Mouse (Mus musculus) cerebellum, adult 18-20 months (tissue): ENCODE results near the gene Gm20388.

Experiments
- DNase-seq, 2 experiments: peaks; one replicate each; pipeline ENCODE4 v3.0.0; 2021

The Gm20388 gene

DNA sequence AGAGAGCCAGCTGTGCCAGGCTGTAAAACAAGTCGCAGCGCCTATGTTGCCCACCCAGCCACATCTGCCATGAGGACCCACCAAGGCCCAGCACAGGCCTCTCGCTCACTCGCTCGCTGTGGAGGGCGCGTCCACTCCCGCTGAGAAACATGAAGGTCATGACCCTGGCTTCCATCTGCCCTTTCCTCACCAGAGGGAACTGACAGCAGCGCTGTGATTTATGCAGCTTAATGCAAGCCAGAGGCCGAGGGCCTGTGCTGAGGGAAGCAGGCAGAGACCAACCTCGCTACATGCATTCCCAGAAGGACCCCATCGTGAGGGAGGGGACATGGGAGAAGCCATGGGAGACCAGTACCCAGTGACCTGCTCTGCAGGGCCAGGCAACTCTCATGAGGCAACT is 1029.6 kb downstream of the Gm20388 start:
- no peak for DNase-seq

DNA sequence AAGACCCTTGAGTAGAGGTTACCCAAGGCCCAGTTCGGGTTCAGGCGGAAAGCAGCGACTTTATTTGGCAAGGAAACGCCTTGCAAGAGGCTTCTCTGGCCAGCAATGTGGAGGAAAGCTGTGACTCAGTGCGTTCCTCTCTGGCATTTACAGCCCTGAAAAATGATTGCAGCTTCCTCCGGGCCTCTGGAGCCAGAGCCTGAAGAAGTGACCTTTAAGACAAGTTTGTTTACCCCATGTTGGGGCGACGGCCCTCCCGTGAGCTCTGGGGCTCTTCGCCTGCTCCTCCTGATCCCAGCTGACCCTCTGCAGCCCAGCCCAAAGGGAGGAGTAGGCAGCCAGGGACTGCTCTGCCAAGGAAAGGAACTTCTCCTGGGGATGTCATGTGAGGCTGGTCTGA is 1036.6 kb downstream of the Gm20388 start:
- no peak for DNase-seq

DNA sequence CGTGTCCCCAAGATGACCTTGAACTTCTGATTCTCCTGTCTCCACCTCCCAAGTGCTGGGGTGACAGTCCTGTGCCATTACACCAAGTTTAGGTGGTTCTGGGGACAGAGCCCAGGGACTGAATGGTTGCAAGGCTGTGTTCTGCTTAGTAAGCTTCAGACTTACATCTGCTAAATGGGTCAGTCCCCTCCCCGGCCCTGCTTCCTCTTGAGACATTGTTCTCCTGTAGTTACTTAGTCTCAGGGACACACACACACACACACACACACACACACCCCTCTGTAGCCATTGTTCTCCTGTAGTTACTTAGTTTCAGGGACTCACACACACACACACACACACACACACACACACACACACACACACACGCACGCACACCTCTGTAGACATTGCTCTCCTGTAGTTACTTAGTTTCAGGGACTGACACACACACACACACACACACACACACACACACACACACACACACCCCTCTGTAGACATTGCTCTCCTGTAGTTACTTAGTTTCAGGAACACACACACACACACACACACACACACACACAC is 1037.5 kb downstream of the Gm20388 start:
- DNase-seq, result no peak

DNA sequence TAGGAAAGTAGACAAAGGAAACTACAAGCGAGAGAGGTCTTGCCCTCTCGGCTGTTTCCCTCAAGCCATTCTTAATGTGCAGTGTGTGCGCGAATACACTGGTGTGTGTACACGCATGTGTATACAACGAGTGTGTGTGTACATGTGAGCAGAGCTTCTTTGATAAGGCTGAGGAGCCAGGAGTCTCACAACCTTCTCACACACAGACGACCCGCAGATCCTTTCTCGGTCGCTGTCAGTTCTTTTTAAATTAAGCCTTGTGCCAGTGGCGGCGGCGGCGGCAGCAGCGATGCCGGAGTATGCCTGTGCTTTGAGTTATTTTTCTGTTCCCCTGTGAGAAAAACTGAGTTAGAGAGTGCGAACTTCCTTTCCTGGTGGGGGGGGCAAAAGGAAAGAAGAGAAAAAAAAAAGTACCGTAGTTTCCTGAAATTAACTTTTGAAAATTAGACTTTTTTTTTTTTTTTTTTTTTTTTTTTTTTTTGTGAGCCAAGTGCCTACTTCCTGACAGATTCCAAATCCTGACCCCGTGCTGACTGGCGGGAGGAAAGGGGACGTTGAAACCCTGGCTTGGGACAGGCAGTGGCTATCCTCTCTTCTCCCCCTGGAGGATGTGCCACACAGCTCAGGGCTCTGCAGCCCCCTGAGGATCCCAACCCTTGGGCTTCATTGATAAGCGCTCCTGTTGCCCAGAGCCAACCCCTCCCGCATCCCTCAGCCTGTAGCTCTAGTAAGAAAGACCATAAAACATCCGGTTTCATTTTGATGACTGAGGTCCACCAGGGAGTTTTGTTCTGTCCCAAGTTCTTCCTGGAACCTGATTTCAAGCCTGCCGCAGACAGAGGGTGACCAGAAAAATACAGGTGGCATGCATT is 1038.2 kb downstream of the Gm20388 start:
- DNase-seq, result no peak

DNA sequence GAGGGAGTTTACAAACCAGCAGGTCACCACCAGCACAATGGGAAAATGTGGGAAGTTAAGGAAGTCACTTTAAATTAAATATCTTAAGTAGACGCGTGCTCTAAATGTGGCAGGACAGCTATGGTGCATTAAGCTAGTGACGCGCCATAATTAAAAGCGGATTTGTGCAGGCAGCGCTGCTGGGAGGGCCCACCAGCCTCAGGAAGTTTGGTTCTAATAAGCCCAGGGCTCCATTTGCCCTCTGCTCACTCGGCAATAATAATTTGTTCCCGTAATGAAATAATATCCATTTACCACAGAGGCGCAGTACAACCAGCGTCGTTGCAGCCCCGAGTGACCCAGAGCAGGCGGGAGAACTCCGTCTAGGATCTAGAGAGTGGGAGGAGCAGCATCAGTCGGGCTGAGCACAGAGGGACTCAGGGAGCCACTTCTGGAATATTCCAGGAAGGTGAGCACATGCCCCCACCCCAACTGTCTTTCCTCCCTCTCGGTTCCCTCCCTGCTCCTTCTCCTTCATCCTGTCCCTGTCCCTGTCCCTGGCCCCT is 1040.1 kb downstream of the Gm20388 start:
- no peak for DNase-seq

DNA sequence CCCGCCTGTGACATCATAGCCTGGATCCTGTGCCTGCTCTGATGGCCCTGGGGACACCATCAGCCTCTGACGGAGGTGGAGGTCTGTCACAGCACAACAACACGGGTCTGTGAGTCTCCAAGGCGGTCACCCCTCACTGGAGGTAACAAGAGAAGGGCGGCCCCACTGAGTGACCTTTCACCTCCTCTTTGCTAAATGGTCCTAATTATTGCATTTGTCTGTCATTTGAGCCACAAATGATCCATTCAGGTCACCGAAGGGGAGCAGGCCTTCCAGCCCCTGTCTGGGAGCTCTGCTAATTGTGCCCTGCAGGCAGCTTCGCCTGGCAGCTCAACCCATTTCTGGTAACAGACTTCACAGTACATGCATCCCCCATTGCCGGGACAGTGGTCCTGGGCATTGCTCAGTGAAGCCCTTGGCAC is 1048.8 kb downstream of the Gm20388 start:
- no peak for DNase-seq

DNA sequence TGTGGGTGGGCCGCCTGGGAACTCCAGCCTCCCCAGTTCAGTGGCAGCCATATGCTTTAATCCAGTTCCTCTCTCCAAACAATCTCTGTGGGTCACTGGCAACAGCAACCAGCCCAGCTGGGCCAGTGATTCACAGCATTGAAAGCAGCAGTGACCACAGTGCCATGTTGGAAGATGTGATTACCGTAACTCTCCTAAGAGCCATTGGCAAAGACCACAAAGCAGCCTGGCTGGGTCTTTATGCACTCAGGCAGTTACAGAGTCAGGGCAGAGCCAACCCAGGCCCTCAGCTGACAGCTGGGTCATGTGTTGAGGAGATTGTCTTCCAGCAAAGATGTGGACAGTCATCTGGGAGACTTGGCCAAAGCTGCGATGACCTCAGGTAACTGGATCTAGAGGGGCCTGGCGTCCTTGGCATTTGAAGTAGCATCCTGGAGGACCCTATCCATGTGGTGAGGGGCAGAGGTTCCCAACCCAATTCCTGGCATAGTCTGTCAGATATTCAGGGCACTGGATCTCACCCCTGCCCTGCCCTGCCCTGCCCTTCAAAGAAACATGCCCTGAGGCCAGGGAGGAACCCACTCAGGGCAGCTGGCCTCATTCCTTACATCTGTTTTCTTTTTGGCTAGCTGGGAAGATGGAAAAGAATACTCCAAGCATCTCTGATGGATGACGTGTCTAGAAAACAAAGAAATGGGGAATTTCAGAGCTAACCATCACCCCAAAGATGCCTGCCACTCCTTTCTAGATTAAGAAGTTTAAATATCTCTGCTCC is 1052.2 kb downstream of the Gm20388 start:
- DNase-seq, result no peak

DNA sequence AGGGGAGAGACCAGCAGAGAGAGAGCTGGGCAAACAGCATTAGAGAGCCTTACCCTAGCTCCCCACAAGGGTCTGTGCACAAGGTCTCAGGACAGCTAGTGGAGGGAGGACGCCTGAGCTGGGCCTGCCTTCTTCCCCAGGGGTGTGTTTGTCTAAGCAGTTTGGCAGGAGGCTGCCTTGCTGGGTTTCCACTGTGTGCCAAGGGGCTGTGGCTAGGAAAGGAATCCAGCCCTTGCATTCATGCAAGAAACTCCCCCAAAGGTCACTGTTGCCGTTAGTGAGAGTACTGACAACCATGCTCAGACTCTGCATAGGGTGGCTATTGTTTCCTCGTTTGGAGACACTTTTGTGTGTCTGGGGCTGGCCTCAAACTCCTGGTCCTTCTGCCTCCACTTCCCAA is 1055.9 kb downstream of the Gm20388 start:
- DNase-seq, result no peak

DNA sequence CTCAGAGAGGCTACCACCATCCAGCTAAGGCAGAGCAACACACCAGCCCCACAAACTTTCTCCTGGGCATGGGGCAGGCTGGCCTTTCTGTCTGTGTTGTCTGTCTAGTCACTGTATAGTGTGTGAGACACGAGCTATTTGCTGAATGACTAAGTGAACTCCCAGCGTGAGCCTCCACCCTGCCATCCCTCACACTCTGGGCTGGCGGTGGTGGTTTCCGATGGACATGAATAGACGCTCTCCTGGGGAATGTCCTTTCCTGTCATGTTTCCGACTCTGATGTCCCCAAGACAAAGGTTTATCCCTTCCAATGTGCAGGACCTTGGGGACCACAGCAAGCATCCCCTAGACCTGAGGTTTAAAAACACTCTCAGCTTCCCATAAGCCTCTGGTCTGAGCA is 1057.7 kb downstream of the Gm20388 start:
- no peak for DNase-seq

DNA sequence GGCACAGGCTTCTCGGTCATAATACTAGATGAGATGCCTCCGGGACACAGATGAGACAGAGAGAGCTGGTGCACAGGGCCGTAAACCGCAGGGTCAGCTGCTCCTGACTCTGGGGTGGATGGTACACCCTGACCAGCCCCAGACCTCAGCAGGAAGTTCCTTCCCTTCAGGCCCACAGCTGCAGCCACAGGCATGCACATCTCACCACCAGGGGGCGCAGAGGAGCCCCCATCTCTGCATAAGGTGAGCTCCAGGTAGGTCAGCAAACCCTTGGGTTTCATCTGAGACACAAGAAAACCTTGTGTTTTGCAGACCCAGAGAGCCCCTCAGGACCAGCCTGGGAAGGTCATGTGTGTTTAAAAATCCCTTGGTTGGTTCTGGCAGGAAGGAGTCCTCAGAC is 1059.7 kb downstream of the Gm20388 start:
- DNase-seq, result peak in 1 of 2 experiments; percentile 29

DNA sequence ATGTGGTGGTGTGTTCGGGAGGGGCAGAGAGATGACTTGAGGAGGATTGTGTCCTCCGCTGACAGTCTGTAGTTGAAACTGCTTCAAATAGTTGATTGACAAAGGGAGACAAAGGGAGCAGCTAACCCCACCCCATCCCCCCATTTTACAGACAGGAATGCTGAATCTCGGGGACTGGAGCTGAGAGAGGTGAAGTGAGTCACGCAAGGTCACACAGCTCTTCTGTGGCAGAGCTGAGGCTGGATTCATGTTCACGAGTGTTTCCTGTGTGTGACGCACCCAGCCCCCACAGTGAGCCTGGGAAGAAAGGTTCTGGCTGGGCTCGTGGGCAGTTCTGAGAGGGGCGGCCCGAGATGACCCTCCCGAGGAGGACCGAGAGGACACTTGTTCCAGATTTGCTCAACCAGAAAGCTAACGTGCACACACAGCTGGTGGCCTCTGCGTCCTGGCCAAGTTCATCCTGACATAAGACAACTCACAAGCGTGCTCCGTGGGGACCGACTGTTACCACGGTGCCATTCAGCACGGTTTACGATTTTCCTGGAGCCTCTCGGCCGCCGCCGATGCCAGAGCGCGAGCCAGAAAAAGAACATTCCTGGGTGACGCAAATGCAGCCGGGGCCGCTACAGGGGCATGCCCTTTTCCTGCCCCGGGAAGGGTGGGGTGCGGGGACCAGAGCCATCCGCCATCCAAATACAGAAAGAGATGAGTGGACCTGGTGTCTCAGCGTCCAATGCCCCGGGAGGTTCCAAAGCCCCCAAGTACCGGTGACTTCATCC is 1061.2 kb downstream of the Gm20388 start:
- peak in 1 of 2 experiments; percentile 8 for DNase-seq

DNA sequence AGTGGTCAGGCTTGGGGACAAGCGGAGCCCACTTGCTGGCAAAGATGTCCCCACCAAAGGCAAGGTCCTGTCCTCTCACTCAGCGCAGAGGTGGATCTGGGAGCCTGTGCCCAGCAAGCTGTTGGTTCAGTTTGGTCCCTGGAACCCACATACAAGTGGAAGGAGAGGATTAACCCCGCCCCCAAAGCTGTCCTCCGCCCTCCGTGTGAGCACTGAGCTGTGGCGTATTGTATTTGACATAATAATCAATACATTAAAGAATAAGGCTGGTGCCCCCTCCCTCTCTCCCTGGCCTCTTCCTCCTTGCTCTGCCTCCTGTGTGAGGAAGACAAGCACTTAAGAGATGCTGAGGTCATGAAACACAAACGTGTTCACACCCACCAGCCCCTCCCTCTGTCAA is 1062.4 kb downstream of the Gm20388 start:
- no peak for DNase-seq

DNA sequence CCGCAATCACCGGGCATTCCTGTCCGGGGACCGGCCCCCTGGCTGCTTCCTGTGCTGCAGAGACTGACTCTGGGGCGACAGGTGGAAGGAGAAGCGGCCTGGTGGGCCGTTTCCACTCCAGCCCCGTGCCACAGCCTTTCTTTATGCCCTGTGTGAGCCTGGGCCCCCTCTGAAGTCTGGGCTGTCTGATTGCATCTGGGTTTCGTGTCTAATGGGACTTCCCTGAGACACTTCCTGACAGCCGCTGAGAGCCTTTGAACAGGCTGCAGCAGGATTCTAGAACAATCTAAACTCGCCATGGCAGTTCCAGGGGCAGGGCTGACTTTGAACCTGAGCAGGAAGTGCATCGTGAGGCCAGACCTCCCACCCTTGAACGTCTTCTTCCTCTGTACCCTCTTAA is 1066.5 kb downstream of the Gm20388 start:
- no peak for DNase-seq

DNA sequence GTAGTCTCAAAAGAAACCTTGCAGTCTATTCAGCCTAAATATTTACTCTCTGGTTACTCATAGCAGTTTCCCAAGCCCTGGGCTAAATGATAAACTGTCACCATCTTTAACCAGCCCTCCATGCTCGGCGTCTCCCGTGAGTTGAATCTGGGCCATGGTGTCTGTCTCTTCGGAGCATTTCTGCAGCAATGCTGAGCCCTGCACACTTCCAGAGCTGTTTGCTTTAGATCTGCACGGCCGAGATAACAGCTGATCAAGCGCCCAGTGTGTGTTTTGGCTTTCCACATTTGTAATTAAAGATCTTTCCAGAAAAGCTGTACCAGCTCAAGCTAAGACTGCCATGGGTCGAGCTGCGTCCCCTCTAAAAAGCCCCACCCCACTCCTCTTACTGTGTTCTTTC is 1068.6 kb downstream of the Gm20388 start:
- DNase-seq, result no peak

DNA sequence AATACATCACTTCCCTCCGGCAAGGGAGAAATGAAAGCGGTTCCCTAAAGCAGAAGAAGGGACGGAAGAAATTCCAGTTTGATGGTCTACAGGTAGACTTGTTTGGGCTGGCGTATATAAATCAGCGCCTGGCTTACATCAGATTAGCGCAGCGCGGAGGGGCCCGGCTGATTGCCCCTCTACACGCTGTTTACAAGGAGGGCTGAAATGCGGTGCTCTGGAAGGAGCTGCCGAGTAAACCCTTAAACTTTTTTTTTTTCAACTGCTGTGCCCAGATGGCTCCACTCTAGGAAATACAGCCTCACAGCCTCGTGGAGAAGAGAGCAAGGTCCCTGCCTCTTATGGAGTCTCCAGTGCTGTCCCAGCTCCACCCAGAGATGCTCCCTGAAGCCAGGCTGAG is 1070.3 kb downstream of the Gm20388 start:
- DNase-seq, result no peak

DNA sequence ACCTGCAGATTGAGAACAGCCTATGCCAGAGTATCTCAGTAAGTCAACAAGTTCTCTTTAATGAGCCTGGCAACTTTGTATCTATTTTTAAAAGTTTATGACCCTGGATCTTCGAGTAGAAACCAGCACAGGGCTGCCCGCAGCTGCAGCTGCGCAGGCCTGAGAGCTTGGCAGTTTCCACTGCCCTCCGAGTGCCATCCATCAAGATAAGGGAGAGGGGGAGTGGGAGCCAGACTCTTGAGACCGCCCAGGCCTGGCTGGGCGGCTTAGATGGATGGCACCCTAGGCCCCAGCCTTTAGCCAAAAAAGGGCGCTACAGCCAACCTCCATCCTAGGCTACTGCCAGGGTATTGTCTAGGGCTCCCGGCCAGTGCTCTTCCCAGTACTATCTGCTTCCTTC is 1074.2 kb downstream of the Gm20388 start:
- no peak for DNase-seq

DNA sequence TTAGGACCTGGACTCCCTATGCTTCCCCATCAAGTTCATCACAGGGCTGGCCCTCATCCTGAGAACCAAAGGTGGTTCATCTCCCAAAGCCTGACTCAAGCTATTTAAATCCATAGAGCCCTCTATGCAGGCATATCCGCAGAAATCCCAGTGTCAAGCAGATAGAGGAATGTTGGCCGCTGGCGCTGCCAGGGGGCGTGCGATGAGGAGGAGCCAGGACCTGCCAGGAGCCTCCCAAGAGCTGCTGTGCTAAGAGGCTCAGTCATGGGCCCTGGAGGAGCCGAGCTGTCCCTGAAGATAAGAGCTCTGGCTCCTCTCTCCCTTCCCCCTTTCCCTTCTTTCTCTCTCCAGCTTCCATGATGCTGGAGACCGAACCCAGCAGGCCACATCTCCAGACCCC is 1075.4 kb downstream of the Gm20388 start:
- DNase-seq, result no peak

DNA sequence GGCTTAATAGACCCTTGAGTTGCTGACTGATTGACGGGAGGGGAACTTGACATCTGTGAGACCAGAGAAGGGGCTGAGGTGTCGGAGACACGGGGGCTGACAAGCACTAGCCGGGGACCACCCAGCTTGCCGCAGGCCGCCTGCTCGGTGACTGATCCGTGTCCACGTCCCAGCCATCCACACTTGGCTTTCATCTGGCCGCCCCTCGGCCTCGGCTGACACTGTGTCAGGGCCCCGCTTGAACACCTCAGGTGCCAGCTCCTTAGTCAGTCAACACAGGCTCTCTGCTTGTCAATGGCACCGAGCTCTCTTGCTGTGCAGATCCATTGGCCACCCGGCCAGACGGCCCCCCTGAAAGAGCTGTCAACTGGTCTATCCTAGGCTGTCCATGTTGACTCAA is 1083.1 kb downstream of the Gm20388 start:
- no peak for DNase-seq

DNA sequence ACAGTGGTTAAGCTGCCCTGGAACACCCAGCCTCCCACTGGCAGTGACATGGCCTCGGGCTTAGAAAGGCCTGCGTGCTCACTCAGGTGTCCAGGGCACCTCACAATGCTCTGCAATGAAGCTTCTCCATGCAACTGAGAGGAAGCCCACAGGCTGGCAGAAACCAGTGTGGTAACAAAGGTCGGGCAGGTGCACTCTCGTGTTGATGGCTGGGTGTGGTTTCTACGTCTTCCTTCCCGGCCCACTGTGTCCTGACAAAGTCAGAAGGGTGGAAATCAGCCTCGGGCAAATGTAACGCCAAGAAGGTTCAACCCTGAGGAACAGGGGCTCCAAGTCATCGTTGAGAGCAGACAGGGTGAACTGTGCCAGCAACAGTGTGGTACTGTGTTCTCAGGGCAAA is 1084.8 kb downstream of the Gm20388 start:
- no peak for DNase-seq

DNA sequence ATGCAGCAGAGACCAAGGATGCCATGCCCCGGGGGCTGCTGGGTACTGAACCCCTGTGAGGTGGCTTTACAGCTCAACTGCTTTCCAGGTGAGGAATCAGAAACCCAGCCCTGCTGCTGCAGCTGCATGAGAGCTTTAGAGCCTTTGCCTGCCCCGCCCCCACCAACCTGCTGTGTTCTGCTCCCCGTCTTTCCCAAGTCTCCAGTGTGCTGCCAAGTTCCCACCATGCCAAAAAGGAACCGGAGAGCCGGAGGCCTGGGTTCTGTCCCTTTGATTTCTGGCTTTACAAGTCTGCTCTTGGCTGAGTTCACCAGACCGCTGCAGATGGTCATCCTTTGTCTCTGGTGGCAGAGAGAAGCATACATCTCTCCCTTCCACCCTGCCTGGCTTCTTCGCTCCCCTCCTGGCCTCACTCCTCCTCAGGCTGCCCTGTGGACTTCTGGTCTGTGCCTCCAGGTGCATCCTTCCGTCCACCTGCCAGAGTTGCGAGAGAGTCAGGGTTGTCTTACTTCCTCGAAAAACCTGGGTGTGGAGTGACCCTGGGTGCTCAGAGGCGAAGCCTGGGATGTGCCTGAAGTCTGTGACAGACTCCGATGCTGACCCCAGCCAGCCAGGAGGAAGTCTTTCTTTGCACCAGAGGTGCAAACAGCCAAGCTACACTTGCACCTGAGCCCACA is 1086.4 kb downstream of the Gm20388 start:
- DNase-seq, result no peak

DNA sequence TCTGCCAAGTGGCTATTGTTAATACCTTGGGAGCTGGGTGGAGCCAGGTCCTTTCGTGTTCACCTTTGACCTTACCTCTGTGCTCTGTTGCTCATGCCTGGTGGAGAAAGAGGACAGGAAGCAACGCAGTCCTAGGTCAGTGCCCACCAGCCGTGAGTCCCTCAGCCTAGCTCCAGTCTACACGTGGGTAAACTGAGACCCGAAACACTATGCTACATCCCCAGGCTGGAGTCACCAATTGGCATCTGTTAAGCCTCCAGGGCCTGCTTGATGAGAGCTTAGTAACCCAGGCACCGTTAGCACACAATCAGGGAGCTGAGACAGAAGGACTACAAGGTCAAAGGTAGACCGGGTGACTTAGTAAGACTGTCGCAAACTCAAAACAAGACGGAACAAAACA is 1087.3 kb downstream of the Gm20388 start:
- DNase-seq, result no peak

DNA sequence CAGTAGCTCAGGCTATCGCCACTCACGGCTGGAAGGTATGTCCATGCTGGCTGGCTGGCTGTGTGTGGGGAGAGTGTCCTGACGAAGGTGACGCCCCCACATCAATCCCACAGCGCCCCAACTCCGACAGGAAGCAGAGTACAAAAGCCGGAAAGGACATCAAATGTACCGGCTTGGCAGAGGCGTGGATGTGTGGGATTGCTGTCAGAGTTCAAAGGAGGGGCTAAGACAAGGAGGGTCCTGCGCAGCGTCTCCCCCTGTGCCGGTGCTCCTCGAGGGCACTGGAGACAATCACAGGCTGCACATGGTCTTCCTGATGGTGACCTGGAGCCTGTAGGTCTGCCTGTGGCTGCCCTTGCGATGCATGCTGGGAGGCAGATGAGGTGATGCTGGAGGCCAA is 1088.3 kb downstream of the Gm20388 start:
- DNase-seq, result no peak
